Mouse (Mus musculus) testis, adult 2 months (tissue): ENCODE measurements around the gene Ccdc90b.

ENCODE experiments used
- CTCF ChIP-seq: fragments of 200-500 bp; IDR thresholded peaks from 2 replicates; pipeline ENCODE4 v1.5.1; 2012; ENCODE audit warnings: low read depth, mild to moderate bottlenecking, inconsistent platforms, low read length, moderate library complexity; ENCODE audit not compliant: control insufficient read depth, insufficient read depth, insufficient replicate concordance
- POLR2A ChIP-seq: fragments of 200-500 bp; IDR thresholded peaks from 2 replicates; pipeline ENCODE4 v1.6.1; 2012; ENCODE audit warnings: low read depth, mild to moderate bottlenecking, inconsistent platforms, low read length, moderate library complexity; ENCODE audit not compliant: control insufficient read depth

GRCm38 (mm10) chr7:92520820-92521219, 40.1 kb upstream of the Ccdc90b start:
- TF ChIP-seq POLR2A (no peak), CTCF (no peak)
